Mouse (Mus musculus) forebrain, postnatal 0 days (tissue): ENCODE data around the gene Atf7. TPM values are rescaled to one million over a fixed set of nuclear protein-coding genes. Genes with fewer than 3 reads are reported as not detected.

ENCODE experiments used
- ATAC-seq: fragments of 200-750 bp; cut with Nextera tagmentation; 2 replicates; pipeline ENCODE4 v1.8.0; 2017; ENCODE audit warnings: mild to moderate bottlenecking, moderate library complexity
- DNase-seq: peaks from one replicate; pipeline ENCODE4 v3.0.0-alpha.2; 2015
- H3K27ac ChIP-seq: fragments of 300-500 bp; sonication (generic); 2 replicates; pipeline ENCODE4 v1.5.1; 2014; ENCODE audit warnings: low read depth, mild to moderate bottlenecking, antibody characterized with exemption, low read length, moderate library complexity, mixed read lengths
- H3K27me3 ChIP-seq: fragments of 300-500 bp; sonication (generic); 2 replicates; pipeline ENCODE4 v1.6.1; 2014; ENCODE audit warnings: mild to moderate bottlenecking, low read length, mixed read lengths; ENCODE audit not compliant: insufficient read depth
- H3K36me3 ChIP-seq: fragments of 300-500 bp; sonication (generic); 2 replicates; pipeline ENCODE4 v1.6.1; 2014; ENCODE audit warnings: mild to moderate bottlenecking, moderate library complexity; ENCODE audit not compliant: insufficient read depth
- H3K4me1 ChIP-seq: fragments of 300-500 bp; sonication (generic); 2 replicates; pipeline ENCODE4 v1.6.1; 2014; ENCODE audit warnings: antibody characterized with exemption; ENCODE audit not compliant: insufficient read depth
- H3K4me2 ChIP-seq: fragments of 300-500 bp; sonication (generic); 2 replicates; pipeline ENCODE4 v1.6.1; 2014; ENCODE audit warnings: low read depth, mild to moderate bottlenecking, moderate library complexity
- H3K4me3 ChIP-seq: fragments of 300-500 bp; sonication (generic); 2 replicates; pipeline ENCODE4 v1.5.1; 2014; ENCODE audit warnings: low read depth, low read length, mixed read lengths
- H3K9ac ChIP-seq: fragments of 300-500 bp; sonication (generic); 2 replicates; pipeline ENCODE4 v1.6.1; 2014; ENCODE audit warnings: mild to moderate bottlenecking
- H3K9me3 ChIP-seq: fragments of 300-500 bp; sonication (generic); 2 replicates; pipeline ENCODE4 v1.6.1; 2016; ENCODE audit warnings: low read length
- CTCF ChIP-seq: sonication (generic); IDR thresholded peaks from 2 replicates; pipeline ENCODE4 v1.5.1; 2016; ENCODE audit warnings: antibody characterized with exemption, control low read depth, low read depth
- WGBS: fragments of 180-500 bp; shearing (Covaris S2); extraction: QIAGEN DNeasy Blood & Tissue Kit; methylation state at CpG from one replicate; pipeline ENCODE4 v1.1.7; 2014; 5-methylcytosine and 5-hydroxymethylcytosine counted together
- polyA plus RNA-seq: library from polyadenylated mRNA; unstranded; fragments of >200 nt; fragmentation: Nextera tagmentation; extraction: Ambion mirVana; gene quantifications from 2 replicates; pipeline ENCODE4 v1.2.1, GENCODE M21; 2015
- total RNA-seq: library from RNA; depleted of rRNA; stranded (reverse); fragments of >200 nt; gene quantifications from 2 replicates; pipeline ENCODE4 v1.2.3, GENCODE M21; 2014

Atf7 gene
- total and polyA plus RNA-seq, 2 experiments from 2014 or later: 9.9 to 10.2 TPM

- DNase-seq: no peak
- H3K4me2 ChIP-seq: 0 out of 2 replicates have a peak overlapping the region, but pooled peaks have one; percentile 4
- no peak for TF ChIP-seq CTCF
- peaks cover 15% of the 10 kb centered on the region; the same call in 1 of the 2 replicates for H3K4me1 ChIP-seq
- no peaks in the 10 kb centered on the region for H3K27me3 ChIP-seq
- no peaks in the 10 kb centered on the region for H3K9me3 ChIP-seq
- ATAC-seq: no peak
- H3K4me3 ChIP-seq: no peak overlapping the region
- H3K36me3 ChIP-seq: no peaks in the 10 kb centered on the region
- WGBS: 31% methylated on average over 8 of the region's 8 CpGs
- H3K27ac ChIP-seq: peak overlapping the region; percentile 71
- 0 out of 2 replicates have a peak overlapping the region, but pooled peaks have one; percentile 14 for H3K9ac ChIP-seq
Measured at GRCm38 (mm10) chr15:102593996-102594656, 31.1 kb downstream of the Atf7 start.

- TF ChIP-seq CTCF: peak; percentile 53
- WGBS: 29% methylated on average over 1 of the region's 1 CpGs
- no peak for ATAC-seq
- Histone ChIP-seq H3K27ac (no peak overlapping the region), H3K36me3 (no peaks in the 10 kb centered on the region), H3K4me3 (no peak overlapping the region), H3K4me1 (peaks cover 15% of the 10 kb centered on the region; the same call in 1 of the 2 replicates), H3K9ac (no peak overlapping the region), H3K9me3 (no peaks in the 10 kb centered on the region), H3K4me2 (no peak overlapping the region), H3K27me3 (no peaks in the 10 kb centered on the region)
- no peak for DNase-seq
Measured at GRCm38 (mm10) chr15:102592674-102593073, 32.6 kb downstream of the Atf7 start.

DNA sequence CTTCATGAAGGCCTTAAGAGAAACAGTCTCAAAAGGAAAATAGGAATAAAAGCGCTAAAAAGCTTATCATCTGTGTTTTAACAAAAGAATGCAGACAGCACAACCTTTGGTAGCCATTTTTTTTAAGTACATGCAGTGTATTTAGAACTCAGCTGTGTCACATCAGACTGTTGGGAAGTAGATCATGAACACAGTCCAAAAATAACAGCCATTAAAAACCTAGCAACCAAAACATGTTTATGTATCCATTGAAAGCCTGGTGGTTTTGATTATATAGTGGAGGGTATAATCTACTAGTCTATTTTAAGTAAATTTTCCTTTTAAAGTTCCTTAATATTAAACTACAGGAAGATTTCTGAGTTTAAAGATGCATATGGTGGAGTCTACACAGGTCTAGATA, 34.7 kb downstream of the Atf7 start:
- Histone ChIP-seq H3K4me1 (peaks cover 15% of the 10 kb centered on the region; the same call in 1 of the 2 replicates), H3K9me3 (no peaks in the 10 kb centered on the region), H3K36me3 (no peaks in the 10 kb centered on the region), H3K4me3 (no peak overlapping the region), H3K27me3 (no peaks in the 10 kb centered on the region), H3K9ac (no peak overlapping the region), H3K4me2 (no peak overlapping the region), H3K27ac (0 out of 2 replicates have a peak overlapping the region, but pooled peaks have one; percentile 9)
- 86% methylated on average over 1 of the region's 1 CpGs for WGBS
- no peak for DNase-seq
- no peak for TF ChIP-seq CTCF
- ATAC-seq: no peak; the same call in 1 of the 2 replicates

GRCm38 (mm10) chr15:102589826-102590225, 35.4 kb downstream of the Atf7 start:
- Histone ChIP-seq H3K4me1 (peaks cover 15% of the 10 kb centered on the region), H3K4me2 (no peak overlapping the region), H3K9ac (no peak overlapping the region), H3K27me3 (no peaks in the 10 kb centered on the region), H3K36me3 (no peaks in the 10 kb centered on the region), H3K27ac (0 out of 2 replicates have a peak overlapping the region, but pooled peaks have one; percentile 9), H3K4me3 (no peak overlapping the region), H3K9me3 (no peaks in the 10 kb centered on the region)
- TF ChIP-seq CTCF: no peak
- no peak for ATAC-seq
- no peak for DNase-seq
- WGBS: 94% methylated on average over 8 of the region's 8 CpGs

GRCm38 (mm10) chr15:102585501-102585900, 39.8 kb downstream of the Atf7 start:
- DNase-seq (no peak), ATAC-seq (no peak)
- H3K27ac ChIP-seq: peak overlapping the region; percentile 96
- H3K9me3 ChIP-seq: no peaks in the 10 kb centered on the region
- no peak overlapping the region for H3K9ac ChIP-seq
- H3K27me3 ChIP-seq: no peaks in the 10 kb centered on the region
- H3K4me1 ChIP-seq: peaks cover 11% of the 10 kb centered on the region; the same call in 1 of the 2 replicates
- no peak for TF ChIP-seq CTCF
- H3K4me2 ChIP-seq: no peak overlapping the region
- 24% methylated on average over 5 of the region's 5 CpGs for WGBS
- no peak overlapping the region for H3K4me3 ChIP-seq
- H3K36me3 ChIP-seq: no peaks in the 10 kb centered on the region

- Histone ChIP-seq H3K4me3 (no peak overlapping the region), H3K27me3 (no peaks in the 10 kb centered on the region), H3K27ac (peak overlapping the region; percentile 96), H3K36me3 (no peaks in the 10 kb centered on the region), H3K9ac (peak overlapping the region; percentile 36), H3K9me3 (no peaks in the 10 kb centered on the region), H3K4me2 (peak overlapping the region; percentile 20), H3K4me1 (peaks cover 11% of the 10 kb centered on the region; the same call in 1 of the 2 replicates)
- peak; percentile 93 for ATAC-seq
- WGBS: 9% methylated on average over 8 of the region's 8 CpGs
- peak; percentile 94 for DNase-seq
- no peak for TF ChIP-seq CTCF
Measured at GRCm38 (mm10) chr15:102583708-102584383, 41.4 kb downstream of the Atf7 start.

DNA sequence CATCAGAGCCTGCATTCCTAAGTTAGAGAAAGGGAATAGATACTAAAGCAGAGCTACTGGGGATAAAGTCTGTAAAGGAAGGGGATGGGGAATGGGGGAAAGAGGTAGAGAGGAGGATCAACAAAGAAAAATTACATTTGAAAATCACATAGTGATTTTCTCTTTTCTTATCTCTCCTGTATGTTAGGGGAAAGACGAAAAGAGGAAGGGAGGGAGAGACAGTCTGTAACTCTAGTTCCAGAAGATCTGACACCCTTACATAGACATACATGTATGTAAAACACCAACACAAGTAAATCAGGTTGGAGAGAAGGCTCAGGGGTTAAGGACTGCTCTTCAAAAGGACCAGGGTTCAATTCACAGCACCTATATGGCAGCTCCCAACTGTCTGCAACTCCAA, 44.1 kb downstream of the Atf7 start:
- Histone ChIP-seq H3K27ac (no peak overlapping the region), H3K27me3 (no peaks in the 10 kb centered on the region), H3K36me3 (no peaks in the 10 kb centered on the region; the same call in 1 of the 2 replicates), H3K4me3 (no peak overlapping the region), H3K4me2 (no peak overlapping the region), H3K9me3 (no peaks in the 10 kb centered on the region), H3K9ac (no peak overlapping the region), H3K4me1 (peaks cover 11% of the 10 kb centered on the region; the same call in 1 of the 2 replicates)
- DNase-seq (no peak), ATAC-seq (no peak)
- 83% methylated on average over 1 of the region's 1 CpGs for WGBS
- no peak for TF ChIP-seq CTCF
